Mouse (Mus musculus) bone marrow macrophage, adult 2 months (primary cell): Measurements from ENCODE around the gene 1700028P14Rik.

Experiments
- CTCF ChIP-seq: IDR thresholded peaks from 2 replicates; pipeline ENCODE4 v1.5.1; 2012; ENCODE audit warnings: low read depth, mild to moderate bottlenecking, low read length, moderate library complexity
- POLR2A ChIP-seq: IDR thresholded peaks from 2 replicates; pipeline ENCODE4 v1.6.1; 2012; ENCODE audit warnings: mild to moderate bottlenecking, low read depth, low read length, borderline replicate concordance

DNA sequence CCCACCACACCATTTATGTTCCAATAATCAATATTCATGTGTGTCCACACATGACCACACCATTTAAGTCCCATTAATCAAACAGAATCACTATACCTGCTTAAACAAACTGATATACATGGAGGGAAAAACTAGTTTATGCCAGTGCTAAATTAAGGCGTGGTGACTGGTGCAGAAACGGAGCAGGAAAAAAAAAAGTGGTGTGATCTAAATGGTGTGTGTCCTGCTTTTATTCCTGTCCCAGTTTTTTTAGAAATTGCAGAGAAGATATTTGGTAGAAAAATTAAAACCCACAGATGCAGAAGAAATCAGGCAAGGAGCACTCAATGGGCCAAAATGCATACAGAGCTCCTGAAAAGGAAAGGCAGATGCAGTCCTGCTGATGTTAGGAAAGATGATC lies 44.7 kb downstream of the 1700028P14Rik start:
- TF ChIP-seq POLR2A (no peak), CTCF (no peak)
